Mouse (Mus musculus): ENCODE results near the gene Lad1.

DNA sequence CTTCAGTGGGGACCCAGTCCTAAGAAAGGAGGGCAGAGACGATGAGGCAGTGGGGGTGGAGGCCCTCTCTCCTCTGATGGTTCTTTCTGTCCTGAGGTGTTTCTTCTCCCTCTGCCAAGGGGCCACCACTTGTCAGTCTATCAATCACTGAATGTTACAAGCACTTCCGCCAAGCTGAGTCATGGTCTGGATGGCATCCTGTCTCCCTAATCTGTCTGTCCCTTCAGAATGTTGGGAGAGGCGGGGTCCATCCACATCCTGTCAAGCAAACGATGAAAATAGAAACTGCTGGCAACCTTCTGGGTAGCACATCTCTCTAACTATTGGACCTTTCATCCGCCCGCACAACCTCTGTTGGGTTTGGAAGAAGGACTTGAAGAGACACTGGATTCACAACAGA lies 26.1 kb downstream of the Lad1 start:
- TF ChIP-seq USF1 (IDR thresholded peaks at IDR 0.05; ENCODE audit: low read depth) (no peak), POLR2A (IDR thresholded peaks at IDR 0.05; ENCODE audit: insufficient read length, low read depth) (peak; percentile 45), MAX (IDR thresholded peaks at IDR 0.05; ENCODE audit: low read depth) (no peak), MYOG (IDR thresholded peaks at IDR 0.05; ENCODE audit: control insufficient read depth in 1 of 3, insufficient read depth in 1 of 3, insufficient read length in 2 of 3, low read depth in 2 of 3) (no peak), POLR2AphosphoS2 (IDR thresholded peaks at IDR 0.05; ENCODE audit: insufficient read length, low read depth) (no peak)
